Mouse (Mus musculus) spleen, adult 18-20 months (tissue): Measurements from ENCODE around the gene Phf12.
"Not testable (repeated sequence)": the region's sequence is repeated elsewhere in the genome, so short reads cannot be mapped to it uniquely, and the experiment has no call there.

Experiments used
- DNase-seq, 2 experiments: peaks; one replicate each; pipeline ENCODE4 v3.0.0; 2022; ENCODE audit warnings: mixed read lengths in 2 of 2

Gene Phf12

DNA sequence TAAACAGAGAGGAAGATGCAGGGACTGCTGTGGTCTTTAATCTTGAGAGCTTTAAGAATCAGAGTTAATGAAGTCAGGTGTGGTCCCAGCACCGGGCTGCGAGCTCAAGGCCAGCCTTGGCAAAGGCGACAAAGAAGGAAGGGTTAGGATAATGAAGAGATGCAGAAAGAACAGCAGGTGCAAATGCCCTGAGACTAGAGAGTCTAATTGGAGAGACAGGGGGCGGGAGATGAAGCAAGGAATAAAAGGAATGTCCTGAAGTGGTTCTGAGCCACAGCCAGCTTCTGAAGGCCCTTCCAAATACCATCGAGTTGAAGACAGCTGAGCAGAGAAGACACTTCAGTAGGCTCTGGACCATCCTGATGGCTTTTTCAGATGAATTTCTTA, 50.2 kb downstream of the Phf12 start:
- DNase-seq, result no peak

- DNase-seq, result no peak
Measured at GRCm38 (mm10) chr11:78033931-78034617, 51.5 kb downstream of the Phf12 start.

DNA sequence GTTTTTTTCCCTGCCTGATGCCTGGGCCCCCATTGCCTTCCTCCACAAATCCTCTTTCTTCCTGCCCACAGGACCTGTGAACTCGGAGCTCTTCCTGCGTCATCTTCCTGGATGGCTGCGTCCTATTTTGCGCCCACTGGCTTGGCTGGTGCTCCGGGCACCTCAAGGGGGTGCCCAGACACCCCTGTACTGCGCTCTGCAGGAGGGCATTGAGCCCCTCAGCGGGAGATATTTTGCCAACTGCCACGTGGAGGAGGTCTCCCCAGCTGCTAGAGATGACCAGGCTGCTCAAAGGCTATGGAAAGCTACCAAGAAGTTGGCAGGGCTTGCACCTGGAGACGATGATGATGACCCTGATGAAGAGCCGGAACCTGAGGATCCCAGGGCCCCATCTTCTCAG, 54.2 kb downstream of the Phf12 start:
- DNase-seq, result no peak

DNA sequence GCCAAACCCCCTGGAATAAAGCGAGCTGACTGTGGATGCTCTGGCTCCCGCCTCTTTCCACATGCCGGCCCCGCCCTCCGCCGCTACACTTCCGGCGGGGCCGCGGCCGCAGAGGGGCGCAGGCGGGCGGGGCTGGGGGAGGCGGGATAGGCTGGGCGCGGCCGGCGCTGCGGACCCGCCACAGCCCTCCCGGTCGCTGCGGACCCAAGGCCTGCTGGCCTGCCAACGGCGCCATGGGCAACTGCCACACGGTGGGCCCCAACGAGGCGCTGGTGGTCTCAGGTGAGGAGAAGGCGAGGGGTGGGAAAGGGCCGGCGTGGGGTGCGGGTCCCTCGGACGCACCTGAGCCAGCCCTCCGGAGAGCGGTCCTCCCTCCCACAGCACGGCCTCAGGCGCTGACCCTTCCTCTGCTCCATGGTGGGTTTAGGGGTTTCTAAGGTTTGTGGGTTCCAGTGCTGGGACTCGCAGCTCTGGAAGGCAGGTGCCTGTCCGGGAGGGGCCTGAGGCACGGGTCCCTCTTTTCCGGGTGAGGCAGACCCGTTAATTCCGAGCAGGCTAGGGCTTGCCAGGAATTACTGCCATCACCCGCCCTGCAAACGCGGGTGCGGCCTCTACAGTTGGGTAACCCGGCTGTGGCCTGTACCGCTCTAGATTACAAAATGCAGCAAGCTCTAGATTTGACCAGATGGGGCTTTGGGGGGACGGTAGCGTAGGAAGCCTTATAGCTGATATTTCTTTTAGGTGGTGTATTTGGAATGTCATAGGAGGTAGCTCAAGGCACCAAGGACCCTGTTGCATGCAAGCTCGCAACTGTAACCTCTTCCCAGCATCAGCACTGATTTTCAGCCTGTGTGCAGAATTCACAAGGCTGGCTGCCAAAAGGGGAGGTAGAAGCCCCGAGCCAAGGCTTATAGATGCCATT, 55.5 kb downstream of the Phf12 start, which contains the start of gene Flot2:
Gene Flot2, plus strand, starts transcription at position 101 of the 922 bp plus-strand sequence.
- peak; percentile 30 to 63 for DNase-seq

- no peak for DNase-seq
Measured at GRCm38 (mm10) chr11:78040878-78041277, 58.3 kb downstream of the Phf12 start.

- not testable (repeated sequence) for DNase-seq
Measured at GRCm38 (mm10) chr11:78042290-78042870, 59.8 kb downstream of the Phf12 start.

DNA sequence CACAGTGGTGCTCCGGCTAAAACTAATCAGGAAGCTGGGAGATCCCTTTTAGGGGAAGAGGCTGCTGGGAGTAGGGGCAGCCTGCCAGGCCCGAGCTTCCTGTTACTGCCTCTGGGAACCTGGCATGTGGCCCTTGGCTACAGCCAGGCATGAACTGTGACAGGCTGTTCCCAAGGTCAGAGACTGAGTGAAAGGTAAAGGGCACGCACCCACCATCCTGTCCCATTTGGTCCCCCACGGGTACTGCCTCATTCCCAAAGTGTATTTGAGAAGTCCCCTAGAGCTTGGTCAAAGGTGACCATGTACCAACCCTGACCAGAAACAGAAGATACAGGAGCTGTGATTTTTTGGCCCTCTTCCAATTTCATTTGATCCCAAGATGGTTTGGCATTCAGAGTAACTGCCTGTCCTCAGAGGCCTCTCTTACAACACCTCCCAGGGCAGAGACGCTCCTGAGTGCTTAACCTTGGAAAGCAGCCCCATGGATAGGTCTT, 62.3 kb downstream of the Phf12 start:
- peak; percentile 24 to 25 for DNase-seq

DNA sequence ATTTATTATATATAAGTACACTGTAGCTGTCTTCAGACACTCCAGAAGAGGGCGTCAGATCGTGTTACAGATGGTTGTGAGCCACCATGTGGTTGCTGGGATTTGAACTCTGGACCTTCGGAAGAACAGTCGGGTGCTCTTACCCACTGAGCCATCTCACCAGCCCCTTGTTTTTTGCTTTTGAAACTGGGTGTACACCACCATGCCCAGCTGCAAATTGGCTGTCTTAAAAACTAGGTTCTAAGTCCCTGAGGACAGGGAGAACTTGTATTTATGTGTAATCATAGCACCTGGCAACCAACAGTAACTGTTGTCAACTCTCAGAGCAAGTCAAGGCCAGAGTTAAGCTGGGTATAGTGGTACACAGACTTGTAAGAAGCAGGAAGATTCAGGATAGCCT, 66.1 kb downstream of the Phf12 start:
- not testable (repeated sequence) for DNase-seq

DNA sequence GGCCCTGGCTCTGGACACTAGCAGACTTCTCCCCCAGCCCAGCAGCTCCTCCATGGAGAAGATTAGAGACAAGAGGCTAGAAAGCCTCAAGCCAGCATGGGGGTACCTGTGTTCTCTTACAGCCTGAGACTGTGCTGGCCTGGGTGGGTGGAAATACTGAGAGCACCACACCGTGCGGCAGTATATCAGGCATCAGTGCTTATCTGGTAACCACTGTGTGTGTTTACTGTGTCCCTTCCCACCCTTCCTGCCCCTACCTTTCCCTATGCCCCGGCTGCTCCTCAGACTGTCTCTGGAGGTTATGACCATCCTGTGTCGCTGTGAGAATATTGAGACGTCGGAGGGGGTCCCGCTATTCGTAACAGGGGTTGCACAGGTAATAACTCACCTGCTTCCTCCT, 70.5 kb downstream of the Phf12 start:
- no peak for DNase-seq

- DNase-seq, result no peak
Measured at GRCm38 (mm10) chr11:78056946-78057345, 74.4 kb downstream of the Phf12 start.

DNA sequence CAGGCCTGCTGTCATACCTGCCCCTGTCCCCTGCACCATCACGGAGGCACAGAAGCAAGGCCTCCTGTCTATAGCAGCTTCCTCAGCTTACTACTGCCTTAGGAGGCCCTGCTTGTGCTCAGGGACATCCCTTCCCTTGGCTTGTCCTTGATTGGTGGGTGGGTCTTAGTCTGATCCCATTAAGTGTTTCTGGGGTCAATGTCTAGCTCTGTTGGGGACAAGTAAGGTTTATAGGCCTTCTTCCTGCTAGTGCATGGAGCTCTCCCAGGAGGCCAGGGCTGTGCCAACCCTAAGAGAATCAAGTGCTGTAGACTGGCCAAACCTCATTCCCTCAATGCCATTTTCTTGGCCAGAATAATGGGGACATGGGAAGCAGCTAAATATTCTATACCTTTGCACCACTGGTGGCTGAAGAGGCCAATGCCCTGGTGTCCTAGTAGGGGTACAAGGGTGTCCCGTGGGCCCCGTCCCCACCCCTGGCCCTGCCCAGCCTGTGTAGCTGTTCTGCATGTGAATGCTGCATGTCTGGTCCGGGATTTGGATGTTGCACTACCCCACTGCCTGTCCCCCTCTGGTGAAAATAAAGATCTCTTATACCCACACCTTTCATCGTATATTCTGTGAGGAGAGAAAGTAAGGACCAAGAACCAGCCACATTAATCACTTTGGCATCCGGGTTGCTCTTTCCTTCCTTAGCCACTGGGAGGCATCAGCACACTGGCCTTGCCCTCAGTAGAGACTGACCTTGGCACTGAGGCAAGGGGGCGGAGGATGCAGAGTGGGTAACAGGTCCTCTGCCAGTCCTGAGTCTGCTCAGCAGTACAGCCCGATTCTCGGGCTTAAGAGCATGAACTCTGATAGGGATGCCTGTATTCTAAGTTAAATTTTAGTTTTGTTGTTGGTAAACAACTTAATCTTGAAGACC, 77.5 kb downstream of the Phf12 start:
- peak; percentile 32 to 55 for DNase-seq

DNA sequence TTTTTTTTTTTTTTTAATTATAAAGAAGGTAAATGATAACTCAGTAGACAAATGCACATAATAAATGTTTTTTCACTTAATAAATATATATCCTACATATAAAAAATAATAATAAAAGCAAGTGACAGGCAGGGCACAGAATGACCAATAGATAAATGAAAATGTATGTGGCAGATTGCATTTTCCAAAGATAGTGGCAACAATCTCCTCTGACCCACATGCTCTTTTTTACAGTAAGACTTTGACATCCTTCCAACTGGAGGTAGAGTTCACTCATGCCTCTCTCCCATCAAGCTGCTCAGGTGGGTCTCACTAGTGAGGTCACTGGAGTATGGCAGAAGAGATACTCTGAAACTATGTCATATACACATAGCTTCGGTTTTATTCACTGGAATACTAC, 80.0 kb downstream of the Phf12 start:
- DNase-seq, result no peak

DNA sequence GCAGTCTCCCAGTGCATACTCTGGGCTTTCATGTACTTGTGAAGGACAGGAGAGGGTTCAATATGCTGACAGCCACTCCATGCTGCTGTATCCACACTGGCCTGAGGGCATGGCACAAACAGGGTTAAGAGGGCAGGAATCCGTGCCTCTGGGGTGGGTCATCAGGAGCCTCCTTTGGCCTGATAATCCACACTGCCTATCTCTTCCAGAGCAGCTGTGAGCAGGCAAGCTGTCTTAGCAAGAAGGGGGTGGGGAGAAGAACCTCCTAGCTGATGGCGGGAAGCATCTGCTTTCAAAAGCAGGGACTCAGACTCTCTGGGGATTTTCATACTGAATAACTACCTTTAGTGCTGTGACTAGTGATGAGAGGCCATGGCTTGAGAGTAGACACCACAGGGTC, 83.4 kb downstream of the Phf12 start:
- no peak for DNase-seq

DNA sequence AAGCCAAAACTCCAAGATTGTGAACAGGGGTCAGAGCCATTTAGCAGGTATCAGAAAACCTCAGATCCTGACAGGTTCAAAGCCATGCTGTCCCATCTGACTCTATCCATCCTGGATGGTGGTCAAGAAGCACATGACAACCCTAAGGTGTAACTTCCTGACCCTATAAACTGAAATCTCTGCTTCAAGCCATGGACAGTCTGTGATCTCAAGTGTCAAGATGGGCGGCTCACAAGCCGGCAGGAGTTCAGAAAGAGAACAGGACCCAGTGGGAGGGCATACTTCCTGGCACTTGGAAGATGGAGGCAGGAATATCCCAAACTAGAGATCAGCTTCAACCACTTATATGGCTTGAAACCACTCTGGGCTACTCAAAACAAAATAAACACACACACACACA, 84.1 kb downstream of the Phf12 start:
- no peak for DNase-seq

DNA sequence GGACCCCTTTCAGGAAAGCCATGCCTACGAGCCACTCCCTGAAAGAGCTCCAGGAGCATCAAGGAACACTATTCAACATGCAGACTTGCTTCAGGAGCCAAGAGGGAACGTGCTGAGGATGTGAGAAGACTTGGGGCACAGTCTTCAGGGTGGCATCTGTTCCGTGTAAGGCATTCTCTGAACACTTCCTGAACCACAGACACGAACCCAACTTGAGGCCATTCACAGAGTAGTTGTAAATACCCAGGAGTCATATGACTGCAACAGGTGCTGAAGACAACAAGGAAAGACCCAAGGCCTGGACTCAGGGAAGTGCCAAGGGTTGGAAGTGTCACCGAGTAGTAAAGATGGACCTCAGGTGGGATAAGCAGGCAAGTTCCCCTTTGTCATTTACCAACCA, 85.0 kb downstream of the Phf12 start:
- no peak for DNase-seq

DNA sequence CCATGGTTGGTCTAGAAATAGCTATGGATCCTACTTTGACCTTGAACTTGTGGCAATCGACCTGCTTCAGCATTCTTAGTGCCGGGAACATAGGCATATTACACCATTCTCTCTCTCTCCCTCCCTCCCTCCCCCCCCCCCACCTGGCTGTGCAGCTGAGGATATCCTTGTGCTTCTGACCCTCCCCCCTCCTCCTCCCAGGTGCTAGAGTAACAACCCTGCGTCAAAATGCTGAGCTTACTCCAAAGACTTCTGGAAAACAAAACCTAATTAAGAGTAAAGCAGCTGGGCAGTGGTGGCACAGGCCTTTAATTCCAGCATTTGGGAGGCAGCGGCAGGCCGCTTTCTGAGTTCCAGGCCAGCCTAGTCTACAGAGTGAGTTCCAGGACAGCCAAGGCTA, 86.6 kb downstream of the Phf12 start:
- no peak for DNase-seq

DNA sequence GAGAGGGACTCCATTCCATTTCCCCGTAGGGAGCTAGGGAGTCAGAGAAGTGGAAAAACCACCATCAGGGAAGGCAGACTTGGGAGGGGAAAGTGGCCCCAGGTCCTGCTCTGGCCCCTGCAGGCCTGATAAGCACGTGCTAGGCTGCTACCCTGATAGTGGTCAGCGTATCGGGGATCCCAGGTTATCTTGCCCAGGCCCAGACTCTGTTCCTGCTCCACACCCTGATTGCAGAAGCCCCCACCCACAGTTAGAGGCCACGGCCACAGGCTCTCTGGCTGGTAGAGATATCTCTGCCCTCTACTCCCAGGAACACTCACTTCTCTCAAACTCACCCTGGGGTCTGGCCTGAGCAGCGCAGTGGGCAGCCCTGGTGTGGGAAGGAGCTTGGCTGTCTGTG, 87.1 kb downstream of the Phf12 start:
- DNase-seq, result no peak

GRCm38 (mm10) chr11:78071938-78072337, 89.4 kb downstream of the Phf12 start:
- DNase-seq, result no peak

DNA sequence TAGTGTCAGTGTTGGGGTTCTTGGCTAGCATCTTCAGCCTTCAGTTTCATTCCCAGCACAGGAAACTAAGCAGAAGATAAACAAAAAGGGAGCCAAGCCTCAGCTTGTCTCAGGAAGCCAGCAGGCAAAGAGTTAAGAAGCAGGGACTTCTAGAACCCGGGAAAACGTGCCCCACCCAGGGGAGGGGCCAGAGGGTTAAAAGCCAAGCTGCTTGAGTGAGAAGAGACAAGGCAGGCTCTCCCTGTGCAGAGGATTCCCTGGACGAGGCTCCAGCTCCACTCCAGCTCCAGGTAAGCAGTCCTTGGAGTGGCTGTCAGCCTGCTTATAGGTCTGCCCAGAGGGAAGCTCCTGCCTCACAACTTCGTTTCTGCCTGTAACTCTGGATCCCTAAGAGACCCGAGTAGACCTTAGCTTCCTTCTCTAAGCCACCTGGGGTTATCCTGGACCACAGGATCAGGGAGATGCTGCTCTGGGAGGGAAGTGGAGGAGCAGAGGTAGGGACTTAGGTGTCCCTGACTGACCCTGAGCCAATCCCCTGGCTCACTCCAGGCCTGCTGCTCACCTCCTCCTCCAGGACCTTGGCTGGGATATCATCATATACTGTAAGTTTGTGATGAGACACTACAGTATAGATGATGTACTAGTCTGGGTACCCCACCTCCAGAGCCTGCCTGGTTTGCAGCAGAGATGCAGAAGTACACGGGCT, 90.0 kb downstream of the Phf12 start:
- DNase-seq, result no peak

DNA sequence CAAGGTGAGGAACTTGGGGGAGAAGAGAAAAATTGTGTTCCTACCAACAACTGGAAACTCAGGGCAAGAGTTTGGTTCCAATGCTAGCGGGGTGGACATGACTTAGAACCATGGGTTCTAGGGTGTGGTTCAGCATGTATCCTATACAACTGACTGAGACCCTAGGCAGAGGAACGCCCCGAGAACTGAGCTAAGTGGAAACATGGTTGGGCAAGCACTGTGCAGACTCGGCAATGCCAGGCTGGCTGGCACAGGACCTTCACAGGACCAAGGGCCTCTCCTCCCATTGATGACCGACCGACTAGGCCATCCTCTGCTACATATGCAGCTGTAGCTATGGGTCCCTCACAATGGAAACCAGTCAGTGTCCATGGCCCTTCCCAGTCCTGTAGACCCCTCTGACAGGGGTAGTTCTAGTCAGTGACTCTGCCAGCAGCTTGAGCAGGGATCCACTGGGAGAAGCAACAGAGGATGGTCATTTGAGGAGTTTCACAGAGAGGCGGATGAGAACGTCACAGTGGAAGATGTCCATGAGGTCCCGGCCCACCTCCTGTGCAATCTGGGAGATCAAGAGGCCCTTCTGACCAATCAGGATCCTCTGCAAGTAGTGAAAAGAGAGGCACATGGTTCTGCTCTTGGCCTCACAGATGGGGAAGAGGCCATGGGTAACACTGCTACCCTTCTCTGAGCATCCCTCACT, 91.2 kb downstream of the Phf12 start:
- DNase-seq, result no peak

GRCm38 (mm10) chr11:78074277-78074652, 91.7 kb downstream of the Phf12 start:
- no peak for DNase-seq
